Mouse (Mus musculus) forebrain, embryonic 14.5 days (tissue): Measurements from ENCODE around the gene Olfr1240. TPM values are rescaled to one million over a fixed set of nuclear protein-coding genes. Genes with fewer than 3 reads are reported as not detected.

ENCODE experiments used
- ATAC-seq: fragments of 200-750 bp; cut with Nextera tagmentation; 2 replicates; pipeline ENCODE4 v1.8.0; 2017; ENCODE audit warnings: mild to moderate bottlenecking, moderate library complexity
- DNase-seq: peaks from one replicate; pipeline ENCODE4 v3.0.0-alpha.2; 2015; ENCODE audit warnings: low spot score
- H3K27ac ChIP-seq: fragments of 300-500 bp; sonication (generic); 2 replicates; pipeline ENCODE4 v1.5.1; 2014; ENCODE audit warnings: low read depth, mild to moderate bottlenecking, control low read depth, low read length, moderate library complexity
- H3K27me3 ChIP-seq: fragments of 300-500 bp; sonication (generic); replicated peaks from 2 replicates; pipeline ENCODE4 v1.6.1; 2014; ENCODE audit warnings: low read length, control low read depth, mixed read lengths; ENCODE audit not compliant: control insufficient read depth, insufficient read depth
- H3K36me3 ChIP-seq: fragments of 300-500 bp; sonication (generic); 2 replicates; pipeline ENCODE4 v1.6.1; 2014; ENCODE audit warnings: low read length, control low read depth; ENCODE audit not compliant: control insufficient read depth, insufficient read depth
- H3K4me1 ChIP-seq: fragments of 300-500 bp; sonication (generic); 2 replicates; pipeline ENCODE4 v1.6.1; 2014; ENCODE audit warnings: antibody characterized with exemption, low read length, control low read depth; ENCODE audit not compliant: control insufficient read depth, insufficient read depth
- H3K4me2 ChIP-seq: fragments of 300-500 bp; sonication (generic); 2 replicates; pipeline ENCODE4 v1.6.1; 2014; ENCODE audit warnings: mild to moderate bottlenecking, control low read depth, low read length
- H3K4me3 ChIP-seq: fragments of 300-500 bp; sonication (generic); 2 replicates; pipeline ENCODE4 v1.5.1; 2014; ENCODE audit warnings: low read depth, low read length, control low read depth
- H3K9ac ChIP-seq: fragments of 300-500 bp; sonication (generic); 2 replicates; pipeline ENCODE4 v1.6.1; 2014; ENCODE audit warnings: mild to moderate bottlenecking, low read length, control low read depth, moderate library complexity
- H3K9me3 ChIP-seq: fragments of 300-500 bp; sonication (generic); replicated peaks from 2 replicates; pipeline ENCODE4 v1.6.1; 2016; ENCODE audit warnings: low read length, control low read depth, mixed read lengths; ENCODE audit not compliant: control insufficient read depth
- WGBS: fragments of 180-500 bp; shearing (Covaris S2); extraction: QIAGEN DNeasy Blood & Tissue Kit; methylation state at CpG from one replicate; pipeline ENCODE4 v1.1.7; 2014; 5-methylcytosine and 5-hydroxymethylcytosine counted together
- polyA plus RNA-seq: library from polyadenylated mRNA; unstranded; fragments of >200 nt; fragmentation: Nextera tagmentation; extraction: Ambion mirVana; gene quantifications from 2 replicates; pipeline ENCODE4 v1.2.1, GENCODE M21; 2014

Olfr1240 gene
- polyA plus RNA-seq, result not detected in 2 replicates

DNA sequence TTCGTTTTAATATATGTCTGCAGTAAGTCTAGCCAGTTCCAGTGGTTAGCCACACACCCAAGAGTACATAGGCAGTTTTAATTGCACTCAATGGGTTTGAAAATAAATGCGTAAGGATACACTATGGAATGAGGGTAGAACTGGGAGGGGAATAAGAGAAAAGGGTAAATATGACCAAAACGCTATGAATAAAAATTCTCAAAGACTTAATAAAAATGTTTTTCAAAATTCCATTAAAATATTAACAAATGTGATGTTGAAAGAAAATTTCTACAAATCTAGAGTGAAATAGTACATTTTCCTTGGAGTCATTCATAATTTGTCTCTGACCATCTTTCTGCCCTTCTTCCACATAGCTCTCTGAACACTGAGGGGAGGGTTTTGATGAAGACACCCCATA lies at the start of gene Olfr1240:
Olfr1240 (minus strand) TSS at position 101 of the 400 bp plus-strand sequence.
- 89% methylated on average over 3 of the region's 3 CpGs for WGBS
- H3K4me3 ChIP-seq, result no peak within 1 kb of the TSS
- no peak within 1 kb of the TSS for H3K27ac ChIP-seq
- H3K27me3 ChIP-seq, result no peaks in the 10 kb centered on the region
- no peak within 1 kb of the TSS for H3K4me2 ChIP-seq
- no peaks in the 10 kb centered on the region for H3K9me3 ChIP-seq
- no peaks in the 10 kb centered on the region for H3K36me3 ChIP-seq
- DNase-seq, result no peak
- no peak for ATAC-seq
- H3K9ac ChIP-seq, result no peak within 1 kb of the TSS
- no peaks in the 10 kb centered on the region for H3K4me1 ChIP-seq

DNA sequence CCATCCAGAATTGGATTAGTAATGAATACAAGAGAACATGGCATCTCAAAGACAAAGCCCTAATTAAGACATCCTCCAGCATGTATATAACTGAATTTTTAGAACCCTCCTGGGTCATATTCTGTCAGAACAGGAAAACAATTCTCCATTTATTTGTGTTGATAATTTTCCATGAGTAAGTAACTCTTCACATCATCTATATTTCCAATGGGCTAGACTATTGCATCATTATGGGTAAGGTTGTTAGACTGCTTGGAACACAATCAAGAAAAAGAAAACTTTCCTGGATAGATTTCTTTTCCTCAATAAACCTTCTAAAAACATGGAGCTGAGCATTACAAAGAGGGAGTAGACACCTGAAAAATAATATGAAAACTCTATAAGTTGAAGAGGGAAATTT lies 44.2 kb upstream of the Olfr1240 start, which contains the start of gene Olfr1241:
Olfr1241 (minus strand) TSS at position 101 of the 400 bp plus-strand sequence.
- no peak for ATAC-seq
- Histone ChIP-seq H3K4me3 (no peak within 1 kb of the TSS), H3K36me3 (no peaks in the 10 kb centered on the region), H3K9ac (no peak within 1 kb of the TSS), H3K27me3 (no peaks in the 10 kb centered on the region), H3K27ac (no peak within 1 kb of the TSS), H3K4me1 (no peaks in the 10 kb centered on the region), H3K9me3 (no peaks in the 10 kb centered on the region), H3K4me2 (no peak within 1 kb of the TSS)
- DNase-seq, result no peak

DNA sequence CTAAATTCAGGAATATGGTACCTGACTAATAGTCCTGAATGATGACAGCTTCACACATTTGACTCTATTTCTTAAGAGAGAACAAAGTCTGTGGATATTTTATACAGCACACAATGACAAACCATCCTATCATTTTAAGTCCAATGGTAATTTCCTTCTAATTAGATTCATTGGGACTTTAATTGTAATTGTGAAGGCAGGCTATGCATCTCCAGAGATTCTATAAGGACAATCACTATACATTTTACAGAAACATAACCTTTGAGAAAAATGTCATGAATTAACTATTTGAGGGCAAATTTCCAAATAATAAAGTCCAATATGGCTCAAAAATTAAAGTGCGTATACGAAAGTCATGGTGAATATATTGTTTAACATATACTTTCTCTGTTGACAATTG lies 22.5 kb downstream of the Olfr1240 start, which contains the start of gene Olfr1239:
Olfr1239 (minus strand) TSS at position 101 of the 400 bp plus-strand sequence.
- Histone ChIP-seq H3K4me2 (no peak within 1 kb of the TSS), H3K9me3 (no peaks in the 10 kb centered on the region), H3K27me3 (no peaks in the 10 kb centered on the region), H3K9ac (no peak within 1 kb of the TSS), H3K27ac (no peak within 1 kb of the TSS), H3K36me3 (no peaks in the 10 kb centered on the region), H3K4me3 (no peak within 1 kb of the TSS), H3K4me1 (no peaks in the 10 kb centered on the region)
- no peak for ATAC-seq
- 98% methylated on average over 2 of the region's 2 CpGs for WGBS
- DNase-seq, result no peak

DNA sequence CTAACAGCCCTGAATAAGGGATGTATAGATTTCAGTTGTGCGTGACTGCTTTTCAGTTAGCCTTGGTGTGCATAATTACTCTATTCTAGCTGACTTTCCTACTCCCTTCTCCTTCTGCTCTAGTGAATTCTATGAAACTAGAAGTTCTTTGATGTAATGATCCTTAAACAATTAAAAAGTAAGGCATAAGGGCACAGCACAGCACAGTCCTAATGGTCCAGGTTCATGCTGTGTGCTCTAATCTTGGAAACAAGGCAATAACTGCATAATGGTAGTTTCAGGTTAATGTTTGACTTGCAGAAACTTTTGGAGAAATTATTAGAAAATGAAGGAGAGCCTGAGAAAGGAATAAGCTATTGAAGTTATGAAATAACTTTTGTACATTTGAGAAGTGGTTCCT lies 28.2 kb downstream of the Olfr1240 start:
- H3K4me2 ChIP-seq, result no peak overlapping the region
- no peaks in the 10 kb centered on the region for H3K9me3 ChIP-seq
- H3K4me3 ChIP-seq, result no peak overlapping the region
- ATAC-seq (no peak), DNase-seq (no peak)
- H3K36me3 ChIP-seq, result no peaks in the 10 kb centered on the region
- H3K27me3 ChIP-seq, result no peaks in the 10 kb centered on the region
- H3K27ac ChIP-seq, result no peak overlapping the region
- H3K9ac ChIP-seq, result no peak overlapping the region
- no peaks in the 10 kb centered on the region for H3K4me1 ChIP-seq
- 54% methylated on average over 1 of the region's 1 CpGs for WGBS

DNA sequence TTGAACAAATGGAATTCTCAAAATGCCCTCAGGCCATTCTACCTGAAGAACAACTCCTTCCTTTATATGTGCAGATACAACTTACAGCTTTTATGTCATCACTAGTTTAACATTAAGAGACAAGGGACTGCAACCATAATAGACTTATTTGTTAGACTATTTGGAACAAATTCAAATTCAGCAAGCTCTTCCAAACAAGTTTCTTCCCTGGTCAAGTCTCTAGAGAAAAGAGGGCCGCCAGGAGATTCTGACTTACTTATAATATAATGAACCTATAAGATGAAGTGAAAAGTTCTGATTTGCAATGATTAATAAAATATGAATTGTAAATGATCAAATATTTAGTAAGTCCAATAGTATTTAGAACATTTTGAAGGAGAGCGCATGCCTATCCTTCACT lies 33.2 kb downstream of the Olfr1240 start, which contains the start of gene Olfr1238:
Olfr1238 (minus strand) TSS at position 101 of the 400 bp plus-strand sequence.
- no peak for ATAC-seq
- WGBS, result 90% methylated on average over 2 of the region's 2 CpGs

DNA sequence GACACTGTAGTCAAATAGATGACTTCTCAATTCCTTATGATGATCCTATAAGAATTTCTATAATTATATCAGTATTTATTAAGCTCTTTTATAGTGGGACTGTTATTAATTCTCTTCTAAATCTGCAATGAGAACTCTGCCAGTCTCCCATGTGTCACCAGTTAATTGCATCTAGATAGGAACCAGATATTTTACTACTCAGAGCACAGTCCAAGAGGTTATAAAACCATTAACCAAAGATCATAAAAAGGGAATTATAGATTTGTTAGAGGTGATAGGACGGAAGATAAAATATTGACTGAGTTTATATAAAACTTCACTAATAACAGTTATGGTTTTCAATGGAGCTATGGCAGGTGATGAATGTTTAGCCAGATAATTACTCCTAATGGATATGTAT lies 41.9 kb downstream of the Olfr1240 start:
- DNase-seq (no peak), ATAC-seq (no peak)
- no peak overlapping the region for H3K27ac ChIP-seq
- H3K4me1 ChIP-seq, result no peaks in the 10 kb centered on the region
- H3K36me3 ChIP-seq, result no peaks in the 10 kb centered on the region
- no peaks in the 10 kb centered on the region for H3K9me3 ChIP-seq
- no peak overlapping the region for H3K9ac ChIP-seq
- WGBS, result 90% methylated on average over 1 of the region's 1 CpGs
- no peak overlapping the region for H3K4me2 ChIP-seq
- H3K27me3 ChIP-seq, result no peaks in the 10 kb centered on the region
- no peak overlapping the region for H3K4me3 ChIP-seq

More for the DNA sequence above, 33.2 kb downstream of the Olfr1240 start, which contains the start of gene Olfr1238:
- Histone ChIP-seq H3K36me3 (no peaks in the 10 kb centered on the region), H3K9me3 (no peaks in the 10 kb centered on the region), H3K27ac (no peak within 1 kb of the TSS), H3K27me3 (no peaks in the 10 kb centered on the region), H3K9ac (no peak within 1 kb of the TSS), H3K4me1 (no peaks in the 10 kb centered on the region), H3K4me2 (no peak within 1 kb of the TSS), H3K4me3 (no peak within 1 kb of the TSS)
- no peak for DNase-seq

Other genes with a start within 250 kb of the Olfr1240 start
- not detected in 2 replicates for gene Olfr1226, start 243.0 kb downstream of the Olfr1240 start, polyA plus RNA-seq
- gene Olfr1228, start 188.9 kb downstream of the Olfr1240 start, polyA plus RNA-seq, result not detected in 2 replicates
- not detected in 2 replicates for gene Olfr1229, start 155.0 kb downstream of the Olfr1240 start, polyA plus RNA-seq
- not detected in 2 replicates for gene Olfr1230, start 145.7 kb downstream of the Olfr1240 start, polyA plus RNA-seq
- not detected in 2 replicates for gene Olfr1231, start 135.9 kb downstream of the Olfr1240 start, polyA plus RNA-seq
- not detected in 2 replicates for gene Olfr1232, start 113.3 kb downstream of the Olfr1240 start, polyA plus RNA-seq
- not detected in 2 replicates for gene Olfr1233, start 100.6 kb downstream of the Olfr1240 start, polyA plus RNA-seq
- gene Olfr1234, start 78.1 kb downstream of the Olfr1240 start, polyA plus RNA-seq, result not detected in 2 replicates
- gene Olfr1238, start 33.3 kb downstream of the Olfr1240 start, polyA plus RNA-seq, result not detected in 2 replicates
- not detected in 2 replicates for gene Olfr1239, start 22.6 kb downstream of the Olfr1240 start, polyA plus RNA-seq
- not detected in 2 replicates for gene Olfr1241, start 44.1 kb upstream of the Olfr1240 start, polyA plus RNA-seq
- gene Olfr1242, start 55.3 kb upstream of the Olfr1240 start, polyA plus RNA-seq, result not detected in 2 replicates
- not detected in 2 replicates for gene Olfr1243, start 88.5 kb upstream of the Olfr1240 start, polyA plus RNA-seq
- not detected in 2 replicates for gene Olfr1245, start 135.4 kb upstream of the Olfr1240 start, polyA plus RNA-seq
- not detected in 2 replicates for gene Olfr1246, start 150.2 kb upstream of the Olfr1240 start, polyA plus RNA-seq
- not detected in 2 replicates for gene Olfr1247, start 171.1 kb upstream of the Olfr1240 start, polyA plus RNA-seq
- gene Olfr1248, start 175.2 kb upstream of the Olfr1240 start, polyA plus RNA-seq, result not detected in 2 replicates
- not detected in 2 replicates for gene Olfr1249, start 192.0 kb upstream of the Olfr1240 start, polyA plus RNA-seq
- gene Olfr1250, start 218.5 kb upstream of the Olfr1240 start, polyA plus RNA-seq, result not detected in 2 replicates
- not detected in 2 replicates for gene Olfr1251, start 228.9 kb upstream of the Olfr1240 start, polyA plus RNA-seq